Mouse (Mus musculus) small intestine, adult 2 months (tissue): Measurements from ENCODE around the gene Ptprk.

Experiments used
- CTCF ChIP-seq: fragments of 200-500 bp; IDR thresholded peaks from 2 replicates; pipeline ENCODE4 v1.5.1; 2012; ENCODE audit warnings: low read depth, mild to moderate bottlenecking, control low read depth, inconsistent platforms, low read length, moderate library complexity, mixed read lengths; ENCODE audit not compliant: insufficient replicate concordance, insufficient read length; ENCODE audit errors: extremely low read depth
- POLR2A ChIP-seq: fragments of 200-500 bp; IDR thresholded peaks from 2 replicates; pipeline ENCODE4 v1.6.1; 2012; ENCODE audit warnings: low read depth, mild to moderate bottlenecking, control low read depth, inconsistent platforms, low read length, moderate library complexity

- TF ChIP-seq CTCF (no peak), POLR2A (no peak)
Observed at GRCm38 (mm10) chr10:28366065-28366677, 291.6 kb downstream of the Ptprk start.
